Mouse (Mus musculus) leukemia stem cell, adult 10-12 weeks (primary cell): ENCODE data around the gene Agbl4. TPM values are rescaled to one million over a fixed set of nuclear protein-coding genes. Genes with fewer than 3 reads are reported as not detected.

ENCODE experiments used
- polyA plus RNA-seq: library from polyadenylated mRNA; stranded (reverse); fragments of >175 nt; gene quantifications from 2 replicates; pipeline ENCODE4 v1.2.3, GENCODE M21; 2012; ENCODE audit warnings: low replicate concordance

The Agbl4 gene
- polyA plus RNA-seq = not detected in 2 replicates

GRCm38 (mm10) chr4:110397618-110398045 is at the start of gene Agbl4:
Agbl4 (plus strand) TSS chr4:110397661.

DNA sequence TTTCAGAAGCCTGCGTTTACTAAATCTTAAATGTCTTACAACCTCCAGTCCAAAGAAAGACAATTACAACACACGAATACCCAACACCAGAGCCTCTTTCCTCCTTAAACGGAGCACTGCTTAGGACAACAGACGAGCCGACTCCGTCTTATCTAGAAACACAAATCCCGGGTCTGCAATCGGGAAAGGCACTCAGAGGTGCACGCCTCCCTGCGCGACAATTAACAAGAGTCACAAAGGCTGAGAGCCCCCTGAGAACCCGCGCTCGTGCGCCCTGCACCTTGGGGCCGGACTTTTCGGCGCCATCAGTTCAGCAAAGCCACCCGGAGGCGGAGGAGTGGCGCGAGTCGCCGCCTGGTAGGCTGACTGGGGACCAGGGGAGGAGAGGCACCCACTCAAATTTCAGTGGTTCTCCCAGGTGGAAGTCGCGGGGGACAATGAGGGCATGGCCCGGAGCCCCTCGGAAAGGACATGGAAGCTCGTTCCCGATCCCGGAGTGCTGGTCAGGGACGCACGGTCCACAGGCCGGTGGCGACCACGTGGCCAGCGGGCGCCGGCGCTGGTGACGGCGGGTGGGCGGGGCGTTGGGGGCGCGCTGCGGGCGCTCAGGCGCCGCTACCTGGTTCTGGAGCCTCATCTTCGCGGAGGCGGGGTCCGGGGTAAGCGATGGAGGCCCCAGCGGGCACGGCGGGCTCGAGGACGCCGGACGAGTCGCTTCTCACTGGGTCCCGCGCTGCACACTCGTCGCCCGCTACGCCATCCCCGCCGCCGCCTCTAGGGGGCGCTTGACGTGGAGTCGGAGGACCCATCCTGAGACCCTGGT is 46.1 kb upstream of the Agbl4 start, which contains the start of gene Elavl4:
TSS of gene Elavl4 (minus strand) at position 732 of the 823 bp plus-strand sequence.

GRCm38 (mm10) chr4:111414818-111415488 is 1017.5 kb downstream of the Agbl4 start, which contains the start of gene Bend5:
Bend5 (plus strand) TSS chr4:111415006.

Other genes with a start within 250 kb of the Agbl4 start
- not detected in 2 replicates for gene Elavl4, start 45.8 kb upstream of the Agbl4 start, polyA plus RNA-seq